In genomic region chr8:107113209-107113608, GRCm38 (mm10) we compare ENCODE assay signal across 33 mouse cellular contexts. TPM values are rescaled to one million over a fixed set of nuclear protein-coding genes. Genes with fewer than 3 reads are reported as not detected.
DNase-seq lines count a peak whose midpoint lies in the region; ATAC-seq and TF ChIP-seq lines count a peak whose summit lies in the region.
"Had no signal": no experiment of that assay in that cellular context is flagged by ENCODE, and none has a peak within 500 bp of the region (broad histone marks: within the 10 kb centered on the region; RNA-seq: fewer than 3 reads in every experiment).

No protein-coding gene starts in this region.

- WGBS in limb, embryonic 12.5 days: 48% methylated on average over 4 of the region's 4 CpGs

- no peak overlapping the region for H3K4me3 ChIP-seq in layer of hippocampus, adult 2 months
- peak overlapping the region; percentile 39 for H3K4me3 ChIP-seq in E14TG2a.4 (replicated peaks; ENCODE audit: low read length)
- H3K4me3 ChIP-seq in limb, embryonic 12.5 days (replicated peaks): no peak overlapping the region
- H3K4me3 ChIP-seq: forebrain, embryonic 13.5 days; limb, embryonic 13.5 days; liver, embryonic 13.5 days; neural tube, embryonic 13.5 days had no signal

- H3K27me3 ChIP-seq in E14TG2a.4 (ENCODE audit: insufficient read depth, low read length): no peaks in the 10 kb centered on the region
- H3K27me3 ChIP-seq in limb, embryonic 12.5 days: no peaks in the 10 kb centered on the region
- H3K27me3 ChIP-seq: forebrain, embryonic 13.5 days; limb, embryonic 13.5 days; liver, embryonic 13.5 days; neural tube, embryonic 13.5 days had no signal

- H3K4me1 ChIP-seq in E14TG2a.4 (replicated peaks; ENCODE audit: low read depth, low read length): peaks cover 74% of the 10 kb centered on the region
- H3K4me1 ChIP-seq in limb, embryonic 12.5 days (replicated peaks): peaks cover 21% of the 10 kb centered on the region

- H3K9ac ChIP-seq in limb, embryonic 12.5 days (replicated peaks): no peak overlapping the region
- H3K9ac ChIP-seq: forebrain, embryonic 13.5 days; hindbrain, embryonic 14.5 days; limb, embryonic 13.5 days; liver, embryonic 13.5 days; neural tube, embryonic 13.5 days had no signal

- H3K36me3 ChIP-seq in E14TG2a.4 (ENCODE audit: insufficient read depth, low read length): no peaks in the 10 kb centered on the region
- no peaks in the 10 kb centered on the region for H3K36me3 ChIP-seq in limb, embryonic 12.5 days
- H3K36me3 ChIP-seq: limb, embryonic 13.5 days; liver, embryonic 13.5 days; neural tube, embryonic 13.5 days had no signal

- ATAC-seq in limb, embryonic 12.5 days (ENCODE audit: insufficient number of reproducible peaks, insufficient read depth, low FRiP score, low TSS enrichment, low read depth): no peak
- no peak for ATAC-seq in monocyte, adult 5-6 weeks (replicated peaks; ENCODE audit: insufficient number of reproducible peaks, low FRiP score, low TSS enrichment, poor library complexity, severe bottlenecking)
- ATAC-seq: forebrain, embryonic 13.5 days; intestine, postnatal 0 days; midbrain, embryonic 16.5 days had no signal

- H3K4me2 ChIP-seq in limb, embryonic 12.5 days: no peak overlapping the region
- H3K4me2 ChIP-seq: forebrain, embryonic 13.5 days; hindbrain, embryonic 14.5 days; limb, embryonic 13.5 days; liver, embryonic 13.5 days; neural tube, embryonic 13.5 days had no signal

- no peak for TF ChIP-seq CTCF in layer of hippocampus, adult 2 months (conservative IDR thresholded peaks at IDR 0.05)
- TF ChIP-seq CTCF in E14TG2a.4 (conservative IDR thresholded peaks at IDR 0.05; ENCODE audit: low read length): no peak

- H3K9me3 ChIP-seq in E14TG2a.4 (ENCODE audit: low read length): no peaks in the 10 kb centered on the region
- no peaks in the 10 kb centered on the region for H3K9me3 ChIP-seq in limb, embryonic 12.5 days
- H3K9me3 ChIP-seq: forebrain, embryonic 13.5 days; limb, embryonic 13.5 days; liver, embryonic 13.5 days; neural tube, embryonic 13.5 days had no signal

- peak overlapping the region; percentile 70; the same call in 1 of the 2 replicates for H3K27ac ChIP-seq in layer of hippocampus, adult 2 months
- H3K27ac ChIP-seq in limb, embryonic 12.5 days: 0 out of 2 replicates have a peak overlapping the region, but pooled peaks have one; percentile 14
- H3K27ac ChIP-seq: forebrain, embryonic 13.5 days; hindbrain, embryonic 14.5 days; limb, embryonic 13.5 days; liver, embryonic 13.5 days; macrophage; neural tube, embryonic 13.5 days; stomach, postnatal 0 days had no signal

- no peak for DNase-seq in layer of hippocampus, adult 2 months (ENCODE audit: low spot score in 2 of 2)
- DNase-seq in layer of hippocampus, adult 9-11 months: no peak
- peak; percentile 72 for DNase-seq in ES-CJ7 (ENCODE audit: low read depth, low spot score)
- no peak for DNase-seq in thymus, postnatal 0 days (ENCODE audit: low spot score)
- DNase-seq: B cell, adult 2 months; cerebellum, adult 2 months; cerebellum, postnatal 14 days; gastrocnemius, postnatal 10 days; heart, postnatal 36 days; kidney, postnatal 4 days; liver, embryonic 13.5 days; lung, adult 2 months; lung, postnatal 10 days; right cerebral cortex, postnatal 4 days; thymus, adult 18-20 months; thymus, postnatal 4 days had no signal

RNA-seq across cellular contexts. Expression of gene Terf2, which starts 16.9 kb away (rescaled TPM):
- total RNA-seq in layer of hippocampus, adult 2 months (2021): 10 to 100 TPM; 32.7 to 39.2 TPM
- 23.2 and 24.1 TPM in 2 replicates for polyA plus RNA-seq in limb, embryonic 12.5 days (2016; fragmentation: Nextera tagmentation; extraction: Ambion mirVana)
- total RNA-seq in monocyte, adult 5-6 weeks (2017): 11.3 to 22.7 TPM (median 13.9 TPM) in 3 replicates
- polyA plus RNA-seq in thymus, postnatal 0 days (2015; fragmentation: Nextera tagmentation; extraction: Ambion mirVana): 21.6 and 26.1 TPM in 2 replicates

RNA-seq across cellular contexts. Expression of gene Cyb5b, which starts 37.2 kb away (rescaled TPM):
- 100 to 1,000 TPM; 103 to 104 TPM for total RNA-seq in layer of hippocampus, adult 2 months (2021)
- 96.6 and 101 TPM in 2 replicates for polyA plus RNA-seq in limb, embryonic 12.5 days (2016; fragmentation: Nextera tagmentation; extraction: Ambion mirVana)
- 31.0 to 54.2 TPM (median 39.3 TPM) in 3 replicates for total RNA-seq in monocyte, adult 5-6 weeks (2017)
- polyA plus RNA-seq in thymus, postnatal 0 days (2015; fragmentation: Nextera tagmentation; extraction: Ambion mirVana): 60.9 and 65.4 TPM in 2 replicates

RNA-seq across cellular contexts. Expression of gene Tmed6, which starts 47.8 kb away (rescaled TPM):
- under 1 TPM in 1 of 2 experiments, not detected in 1; 0.42 TPM for total RNA-seq in layer of hippocampus, adult 2 months (2021)
- polyA plus RNA-seq in limb, embryonic 12.5 days (2016; fragmentation: Nextera tagmentation; extraction: Ambion mirVana): not detected in 2 replicates
- total RNA-seq in monocyte, adult 5-6 weeks (2017): not detected in 3 replicates
- polyA plus RNA-seq in thymus, postnatal 0 days (2015; fragmentation: Nextera tagmentation; extraction: Ambion mirVana): 0.35 and 0.48 TPM in 2 replicates
- total RNA-seq: gastrocnemius, postnatal 10 days; granulocyte monocyte progenitor cell, adult 5-6 weeks; heart, postnatal 36 days; left cerebral cortex, postnatal 10 days; megakaryocyte-erythroid progenitor cell, adult 5-6 weeks had no signal
- polyA plus RNA-seq: cerebellum, adult 2 months; cortical plate, adult 2 months; embryonic facial prominence, embryonic 11.5 days; forebrain, embryonic 13.5 days; heart, embryonic 14.5 days; hindbrain, embryonic 14.5 days; limb, embryonic 13.5 days; macrophage; midbrain, embryonic 16.5 days; neural tube, embryonic 13.5 days had no signal

RNA-seq across cellular contexts. Expression of gene Nip7, which starts 56.5 kb away (rescaled TPM):
- 10 to 100 TPM; 43.5 to 46.2 TPM for total RNA-seq in layer of hippocampus, adult 2 months (2021)
- 95.4 and 103 TPM in 2 replicates for polyA plus RNA-seq in limb, embryonic 12.5 days (2016; fragmentation: Nextera tagmentation; extraction: Ambion mirVana)
- total RNA-seq in monocyte, adult 5-6 weeks (2017): 10.0 to 41.7 TPM (median 25.7 TPM) in 3 replicates
- 86.6 and 102 TPM in 2 replicates for polyA plus RNA-seq in thymus, postnatal 0 days (2015; fragmentation: Nextera tagmentation; extraction: Ambion mirVana)

RNA-seq across cellular contexts. Expression of gene Cog8, which starts 56.7 kb away (rescaled TPM):
- total RNA-seq in layer of hippocampus, adult 2 months (2021): 10 to 100 TPM; 27.8 to 32.5 TPM
- polyA plus RNA-seq in limb, embryonic 12.5 days (2016; fragmentation: Nextera tagmentation; extraction: Ambion mirVana): 45.2 and 48.4 TPM in 2 replicates
- 12.4 to 21.3 TPM (median 19.2 TPM) in 3 replicates for total RNA-seq in monocyte, adult 5-6 weeks (2017)
- polyA plus RNA-seq in thymus, postnatal 0 days (2015; fragmentation: Nextera tagmentation; extraction: Ambion mirVana): 38.4 and 40.9 TPM in 2 replicates
